Comparison of ENCODE assay signal across 7 mouse cellular contexts in the genomic region with DNA sequence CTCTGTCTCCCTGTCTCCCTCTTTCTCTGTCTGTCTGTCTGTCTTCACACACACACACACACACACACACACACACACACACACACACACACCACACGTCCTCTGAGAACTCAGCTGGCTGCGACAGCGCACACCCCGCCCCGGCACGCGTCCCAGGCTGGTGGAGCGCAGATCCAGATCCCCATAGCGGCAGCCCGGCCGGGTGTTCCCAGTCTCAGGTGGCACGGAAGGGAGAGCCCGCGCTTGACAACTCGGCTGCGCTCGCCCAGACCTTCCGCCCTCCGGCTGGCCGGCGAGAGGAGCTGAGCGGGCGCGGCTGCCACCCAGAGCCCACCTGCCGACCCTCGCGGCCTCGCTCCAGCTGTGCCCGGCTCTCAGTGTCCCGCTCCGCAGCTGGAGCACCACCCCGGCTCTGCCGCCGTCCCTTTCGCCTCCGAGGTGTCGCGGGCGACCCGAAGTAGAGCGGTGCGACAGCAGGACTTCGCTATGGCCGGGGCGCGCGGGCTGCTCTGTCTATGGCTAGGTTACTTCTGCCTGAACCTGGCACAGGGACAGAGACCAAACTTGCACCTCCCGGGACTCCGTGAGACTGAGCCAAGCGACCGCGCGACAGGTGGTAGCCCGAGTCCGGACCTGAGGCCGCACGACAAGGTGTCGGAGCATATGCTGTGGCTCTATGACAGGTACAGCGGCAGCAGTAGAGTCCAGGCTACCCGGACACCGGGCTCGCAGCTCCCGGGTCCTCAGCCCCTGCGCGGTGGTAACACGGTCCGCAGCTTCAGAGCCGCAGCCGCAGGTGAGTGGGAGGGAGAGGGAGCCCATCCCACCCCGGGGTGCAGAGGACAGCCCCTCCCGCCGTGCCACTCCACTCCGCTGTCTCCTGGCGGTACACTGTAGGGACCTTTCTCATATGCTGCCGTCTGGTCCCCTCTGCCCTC. TPM values are rescaled to one million over a fixed set of nuclear protein-coding genes. Genes with fewer than 3 reads are reported as not detected.
DNase-seq lines count a peak whose midpoint lies in the region; ATAC-seq and TF ChIP-seq lines count a peak whose summit lies in the region.

No protein-coding gene starts in this region.

- TF ChIP-seq CTCF in thymus, adult 2 months (IDR thresholded peaks at IDR 0.05; ENCODE audit: borderline replicate concordance, control insufficient read depth, extremely low read depth, insufficient read depth, low read length, poor library complexity): no peak
- TF ChIP-seq CTCF in midbrain, postnatal 0 days (IDR thresholded peaks at IDR 0.05): no peak

- no peak overlapping the region for H3K27ac ChIP-seq in thymus, adult 2 months (ENCODE audit: control insufficient read depth, insufficient read depth, low read length)
- peak overlapping the region; percentile 55; the same call in 1 of the 2 replicates for H3K27ac ChIP-seq in embryonic facial prominence, embryonic 14.5 days (replicated peaks; ENCODE audit: low read depth, low read length)
- no peak overlapping the region for H3K27ac ChIP-seq in hindbrain, embryonic 12.5 days
- H3K27ac ChIP-seq in limb, embryonic 15.5 days: 0 out of 2 replicates have a peak overlapping the region, but pooled peaks have one; percentile 27
- no peak overlapping the region for H3K27ac ChIP-seq in midbrain, postnatal 0 days (ENCODE audit: low read depth, low read length)

- H3K9ac ChIP-seq in embryonic facial prominence, embryonic 14.5 days (ENCODE audit: low read depth, low read length): peak overlapping the region; percentile 79
- H3K9ac ChIP-seq in hindbrain, embryonic 12.5 days: peak overlapping the region; percentile 67
- peak overlapping the region; percentile 56 for H3K9ac ChIP-seq in limb, embryonic 15.5 days
- H3K9ac ChIP-seq in midbrain, postnatal 0 days (replicated peaks; ENCODE audit: low read length, poor library complexity, severe bottlenecking): peak overlapping the region; percentile 59

- no peak for TF ChIP-seq POLR2A in thymus, adult 2 months (IDR thresholded peaks at IDR 0.05; ENCODE audit: control insufficient read depth, extremely low read depth, insufficient read depth, low read length, poor library complexity)

- DNase-seq in thymus, adult 2 months: no peak
- DNase-seq in thymus, postnatal 25 days: no peak
- DNase-seq in embryonic facial prominence, embryonic 14.5 days (ENCODE audit: low spot score): peak; percentile 47
- DNase-seq in midbrain, postnatal 0 days (ENCODE audit: low spot score): peak; percentile 12

- no peaks in the 10 kb centered on the region for H3K4me1 ChIP-seq in thymus, adult 2 months (replicated peaks; ENCODE audit: control insufficient read depth, insufficient read depth, low read length)
- H3K4me1 ChIP-seq in embryonic facial prominence, embryonic 14.5 days (ENCODE audit: control insufficient read depth, insufficient read depth, low read length): peaks cover 12% of the 10 kb centered on the region; the same call in 1 of the 2 replicates
- H3K4me1 ChIP-seq in hindbrain, embryonic 12.5 days: peaks cover 11% of the 10 kb centered on the region
- peaks cover 23% of the 10 kb centered on the region for H3K4me1 ChIP-seq in limb, embryonic 15.5 days
- H3K4me1 ChIP-seq in midbrain, postnatal 0 days (ENCODE audit: insufficient read depth, low read length): 0 out of 2 replicates have a peak, but pooled peaks cover 2% of the 10 kb centered on the region

- peak overlapping the region; percentile 97 for H3K4me2 ChIP-seq in embryonic facial prominence, embryonic 14.5 days (ENCODE audit: low read depth, low read length)
- H3K4me2 ChIP-seq in hindbrain, embryonic 12.5 days (replicated peaks): peak overlapping the region; percentile 100
- H3K4me2 ChIP-seq in limb, embryonic 15.5 days: peak overlapping the region; percentile 96
- peak overlapping the region; percentile 98 for H3K4me2 ChIP-seq in midbrain, postnatal 0 days (ENCODE audit: low read depth, low read length, poor library complexity, severe bottlenecking)

- whole genome bisulfite sequencing in thymus, adult 2 months: 6% methylated on average over 75 of the region's 75 CpGs
- WGBS in embryonic facial prominence, embryonic 14.5 days: 2% methylated on average over 46 of the region's 75 CpGs
- WGBS in hindbrain, embryonic 12.5 days: under 1% methylated on average over 73 of the region's 75 CpGs
- WGBS in limb, embryonic 15.5 days: under 1% methylated on average over 62 of the region's 75 CpGs
- WGBS in midbrain, postnatal 0 days: under 1% methylated on average over 71 of the region's 75 CpGs

- no peaks in the 10 kb centered on the region for H3K36me3 ChIP-seq in thymus, adult 2 months (ENCODE audit: control insufficient read depth, insufficient read depth, low read length)
- H3K36me3 ChIP-seq in embryonic facial prominence, embryonic 14.5 days (ENCODE audit: control insufficient read depth, insufficient read depth, low read length): no peaks in the 10 kb centered on the region
- H3K36me3 ChIP-seq in hindbrain, embryonic 12.5 days: no peaks in the 10 kb centered on the region
- no peaks in the 10 kb centered on the region for H3K36me3 ChIP-seq in limb, embryonic 15.5 days
- no peaks in the 10 kb centered on the region for H3K36me3 ChIP-seq in midbrain, postnatal 0 days (ENCODE audit: insufficient read depth, low read length)

- H3K27me3 ChIP-seq in thymus, adult 2 months (ENCODE audit: control insufficient read depth, insufficient read depth, low read length): peaks cover 6% of the 10 kb centered on the region
- H3K27me3 ChIP-seq in embryonic facial prominence, embryonic 14.5 days (replicated peaks; ENCODE audit: control insufficient read depth, insufficient read depth, low read length): peaks cover 48% of the 10 kb centered on the region
- peaks cover 55% of the 10 kb centered on the region for H3K27me3 ChIP-seq in hindbrain, embryonic 12.5 days
- peaks cover 45% of the 10 kb centered on the region for H3K27me3 ChIP-seq in limb, embryonic 15.5 days
- H3K27me3 ChIP-seq in midbrain, postnatal 0 days (ENCODE audit: insufficient read depth, low read length): peaks cover 8% of the 10 kb centered on the region

- ATAC-seq in embryonic facial prominence, embryonic 14.5 days (ENCODE audit: low read depth): peak; percentile 73
- peak; percentile 72 for ATAC-seq in hindbrain, embryonic 12.5 days (ENCODE audit: low FRiP score)
- ATAC-seq in limb, embryonic 15.5 days (ENCODE audit: insufficient number of reproducible peaks, low FRiP score, low TSS enrichment, low read depth): 0 out of 2 replicates have a peak, but pooled peaks have one; percentile 52
- peak; percentile 74 for ATAC-seq in midbrain, postnatal 0 days (ENCODE audit: low FRiP score)
- no peak for ATAC-seq in monocyte, adult 5-6 weeks (replicated peaks; ENCODE audit: insufficient number of reproducible peaks, low FRiP score, low TSS enrichment, poor library complexity, severe bottlenecking)

- H3K9me3 ChIP-seq in embryonic facial prominence, embryonic 14.5 days (ENCODE audit: control insufficient read depth, low read length): no peaks in the 10 kb centered on the region
- no peaks in the 10 kb centered on the region for H3K9me3 ChIP-seq in hindbrain, embryonic 12.5 days (replicated peaks)
- H3K9me3 ChIP-seq in limb, embryonic 15.5 days: no peaks in the 10 kb centered on the region
- H3K9me3 ChIP-seq in midbrain, postnatal 0 days (ENCODE audit: low read length): no peaks in the 10 kb centered on the region

- peak overlapping the region; percentile 5; the same call in 1 of the 2 replicates for H3K4me3 ChIP-seq in thymus, adult 2 months (ENCODE audit: control insufficient read depth, insufficient read depth, low read length)
- H3K4me3 ChIP-seq in embryonic facial prominence, embryonic 14.5 days (ENCODE audit: low read depth, low read length): peak overlapping the region; percentile 67
- H3K4me3 ChIP-seq in hindbrain, embryonic 12.5 days: peak overlapping the region; percentile 57
- peak overlapping the region; percentile 58 for H3K4me3 ChIP-seq in limb, embryonic 15.5 days
- H3K4me3 ChIP-seq in midbrain, postnatal 0 days (ENCODE audit: low read depth, low read length): peak overlapping the region; percentile 63

RNA-seq across cellular contexts. Expression of gene Bmp3, which starts 0.7 kb away (rescaled TPM):
- 1.8 and 1.9 TPM in 2 replicates for polyA plus RNA-seq in thymus, adult 2 months (2012; rRNA removed)
- polyA plus RNA-seq in embryonic facial prominence, embryonic 14.5 days (2014; fragmentation: Nextera tagmentation; extraction: Ambion mirVana): 8.8 and 10.3 TPM in 2 replicates
- 2.5 and 2.7 TPM in 2 replicates for polyA plus RNA-seq in hindbrain, embryonic 12.5 days (2016; fragmentation: Nextera tagmentation; extraction: Ambion mirVana)
- 8.5 and 10.3 TPM in 2 replicates for polyA plus RNA-seq in limb, embryonic 15.5 days (2015; fragmentation: Nextera tagmentation; extraction: Ambion mirVana)
- 4.5 and 4.6 TPM in 2 replicates for total RNA-seq in midbrain, postnatal 0 days (2014; rRNA removed)
- polyA plus RNA-seq in midbrain, postnatal 0 days (2015; fragmentation: Nextera tagmentation; extraction: Ambion mirVana): 1.4 and 1.7 TPM in 2 replicates
- not detected in 3 replicates for total RNA-seq in monocyte, adult 5-6 weeks (2017)

Comparison
In these comparisons a context has a peak if more than half of its experiments do, and no peak if none do; other contexts are left out.
1. DNase-seq: peak in embryonic facial prominence, embryonic 14.5 days (single experiment) and midbrain, postnatal 0 days (single experiment); none in thymus, adult 2 months (single experiment) and thymus, postnatal 25 days (single experiment).
2. H3K27ac ChIP-seq: peak in embryonic facial prominence, embryonic 14.5 days (single experiment) and limb, embryonic 15.5 days (single experiment); none in thymus, adult 2 months (single experiment), hindbrain, embryonic 12.5 days (single experiment) and midbrain, postnatal 0 days (single experiment).
3. H3K4me3 ChIP-seq: peak in every context shown above with its lines; median percentile 67 in embryonic facial prominence, embryonic 14.5 days; 63 in midbrain, postnatal 0 days; 58 in limb, embryonic 15.5 days; 57 in hindbrain, embryonic 12.5 days; 5 in thymus, adult 2 months.
4. Peak in every context shown above with its lines, with median percentiles within 50 percentile points of each other: H3K4me2 ChIP-seq and H3K9ac ChIP-seq.